Mouse (Mus musculus): ENCODE data around the gene Ccdc175.

- no peak for TF ChIP-seq CTCF (IDR thresholded peaks at IDR 0.05; ENCODE audit: low read depth)
- no peak for TF ChIP-seq EP300 (IDR thresholded peaks at IDR 0.05; ENCODE audit: low read depth)
These were observed 82.1 kb downstream of the Ccdc175 start for GRCm38 (mm10) chr12:72102776-72103175.
